In genomic region chr7:133185931-133186601, GRCm38 (mm10) we compare ENCODE assay signal across 8 mouse cellular contexts.
DNase-seq lines count a peak whose midpoint lies in the region; ATAC-seq and TF ChIP-seq lines count a peak whose summit lies in the region.

No protein-coding gene starts in this region.

- TF ChIP-seq CTCF in intestine, postnatal 0 days (IDR thresholded peaks at IDR 0.05; ENCODE audit: low read depth): peak; percentile 84

- H3K36me3 ChIP-seq in intestine, postnatal 0 days (ENCODE audit: control insufficient read depth, insufficient read depth): no peaks in the 10 kb centered on the region
- no peaks in the 10 kb centered on the region for H3K36me3 ChIP-seq in midbrain, embryonic 16.5 days (ENCODE audit: control insufficient read depth, insufficient read depth, low read length)

- peak; percentile 84 for ATAC-seq in intestine, postnatal 0 days
- peak; percentile 31; the same call in 1 of the 2 replicates for ATAC-seq in midbrain, embryonic 16.5 days

- peak overlapping the region; percentile 21 for H3K4me3 ChIP-seq in intestine, postnatal 0 days (ENCODE audit: low read depth, low read length)
- no peak overlapping the region for H3K4me3 ChIP-seq in midbrain, embryonic 16.5 days (ENCODE audit: low read depth, low read length)

- peak; percentile 39 for DNase-seq in A20 (ENCODE audit: low read depth, low spot score)
- peak; percentile 76 for DNase-seq in adrenal gland, adult 8-10 months
- DNase-seq in embryo, embryonic 9.5 days (ENCODE audit: extremely low spot score): peak; percentile 69
- peak; percentile 83 to 87 for DNase-seq in heart, adult 18-20 months
- DNase-seq in liver: peak; percentile 62
- DNase-seq in T-cell, adult 2 months (ENCODE audit: low spot score): no peak

- 13% methylated on average over 12 of the region's 12 CpGs for WGBS in intestine, postnatal 0 days
- WGBS in midbrain, embryonic 16.5 days: 18% methylated on average over 12 of the region's 12 CpGs

- no peaks in the 10 kb centered on the region for H3K4me1 ChIP-seq in intestine, postnatal 0 days (replicated peaks; ENCODE audit: control insufficient read depth, insufficient read depth, low read length)
- peaks cover 4% of the 10 kb centered on the region for H3K4me1 ChIP-seq in midbrain, embryonic 16.5 days (ENCODE audit: control insufficient read depth, insufficient read depth, low read length)

- H3K27ac ChIP-seq in intestine, postnatal 0 days (ENCODE audit: low read depth, low read length): peak overlapping the region; percentile 70
- no peak overlapping the region for H3K27ac ChIP-seq in midbrain, embryonic 16.5 days (ENCODE audit: low read length)

- no peaks in the 10 kb centered on the region for H3K9me3 ChIP-seq in intestine, postnatal 0 days (ENCODE audit: control insufficient read depth)
- H3K9me3 ChIP-seq in midbrain, embryonic 16.5 days (replicated peaks; ENCODE audit: control insufficient read depth, low read length, poor library complexity, severe bottlenecking): 0 out of 2 replicates have a peak, but pooled peaks cover 2% of the 10 kb centered on the region

- H3K4me2 ChIP-seq in intestine, postnatal 0 days (replicated peaks; ENCODE audit: low read depth): peak overlapping the region; percentile 60
- no peak overlapping the region for H3K4me2 ChIP-seq in midbrain, embryonic 16.5 days (ENCODE audit: low read length)

- H3K27me3 ChIP-seq in intestine, postnatal 0 days (replicated peaks; ENCODE audit: control insufficient read depth, insufficient read depth, low read length): no peaks in the 10 kb centered on the region
- H3K27me3 ChIP-seq in midbrain, embryonic 16.5 days (ENCODE audit: control insufficient read depth, insufficient read depth, low read depth, low read length): no peaks in the 10 kb centered on the region

- no peak overlapping the region for H3K9ac ChIP-seq in intestine, postnatal 0 days (ENCODE audit: low read depth, low read length)
- H3K9ac ChIP-seq in midbrain, embryonic 16.5 days (ENCODE audit: low read depth, low read length): no peak overlapping the region
